Mouse (Mus musculus) kidney, adult 18-20 months (tissue): ENCODE measurements around the gene Fkbp4.

ENCODE experiments used
- DNase-seq: peaks from one replicate; pipeline ENCODE4 v3.0.0; 2021

The Fkbp4 gene

DNA sequence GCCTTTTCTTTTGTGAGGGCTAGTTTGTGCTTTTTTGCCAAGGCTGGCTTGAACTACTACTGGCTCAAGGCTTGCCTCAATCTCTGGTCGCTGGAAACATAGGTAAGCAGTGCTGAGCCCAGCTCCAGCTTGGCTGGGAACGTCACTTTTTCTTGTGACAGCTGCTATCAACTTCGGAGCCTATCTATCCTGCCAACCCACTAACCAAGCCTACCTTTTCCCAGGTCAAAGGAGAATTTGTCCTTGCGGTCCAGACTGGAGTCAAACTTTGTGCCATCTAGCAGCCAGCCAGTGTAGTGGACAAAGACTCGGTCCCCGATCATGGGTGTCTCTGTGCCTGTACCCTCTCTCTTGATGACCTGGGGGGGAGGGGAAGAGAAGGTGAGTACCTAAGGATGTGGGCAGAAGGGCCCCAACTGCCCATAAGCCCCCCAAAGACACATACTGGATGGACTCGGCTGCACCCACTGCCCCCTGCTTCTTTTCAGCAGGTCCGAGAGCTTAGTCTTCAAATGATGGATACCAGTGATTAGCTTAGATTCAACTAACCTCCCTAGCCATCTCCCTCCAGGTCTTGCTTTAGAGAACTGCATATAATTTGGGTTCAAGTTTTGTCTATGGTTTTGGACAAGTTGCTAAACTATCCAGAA lies 2.0 kb downstream of the Fkbp4 start:
- DNase-seq = no peak

DNA sequence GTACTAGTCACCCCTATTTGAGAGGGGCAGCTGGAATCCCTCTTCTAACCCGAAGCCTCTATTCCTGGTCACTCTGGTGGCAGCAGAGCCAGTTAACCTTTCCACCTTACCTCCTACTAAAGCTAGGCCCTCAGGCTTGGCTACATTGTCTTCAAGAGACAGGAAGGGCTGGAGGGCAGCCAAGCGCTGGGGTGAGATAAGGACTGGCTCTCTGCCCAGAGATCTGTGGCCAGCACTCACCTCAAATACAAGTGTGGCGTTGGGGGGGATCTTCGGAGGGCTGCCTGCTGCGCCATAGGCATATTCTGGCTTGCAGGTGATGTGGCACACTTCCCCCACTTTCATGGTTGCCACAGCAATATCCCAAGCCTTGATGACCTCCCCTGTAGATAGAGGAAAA lies 3.0 kb downstream of the Fkbp4 start:
- peak; percentile 84 for DNase-seq

DNA sequence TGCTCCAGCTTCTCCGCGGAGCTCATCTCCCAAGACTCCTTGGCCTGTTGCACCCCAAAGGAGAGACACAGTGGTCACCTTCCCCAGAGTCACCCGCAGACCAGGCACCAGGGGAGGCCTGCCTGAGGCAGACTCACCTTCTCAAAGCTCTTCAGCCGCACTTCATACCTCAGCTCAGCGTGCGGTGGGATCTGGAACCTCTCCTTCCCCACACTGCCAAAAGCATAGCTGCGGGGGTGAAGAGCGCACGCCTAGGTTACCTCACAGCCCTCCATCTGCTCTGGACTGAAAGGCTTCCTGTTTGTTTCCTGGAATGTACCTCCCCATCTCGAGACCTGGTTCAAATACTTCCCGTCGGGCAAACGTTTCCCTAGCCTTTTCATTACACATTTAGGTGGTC lies 4.9 kb downstream of the Fkbp4 start:
- DNase-seq = no peak

DNA sequence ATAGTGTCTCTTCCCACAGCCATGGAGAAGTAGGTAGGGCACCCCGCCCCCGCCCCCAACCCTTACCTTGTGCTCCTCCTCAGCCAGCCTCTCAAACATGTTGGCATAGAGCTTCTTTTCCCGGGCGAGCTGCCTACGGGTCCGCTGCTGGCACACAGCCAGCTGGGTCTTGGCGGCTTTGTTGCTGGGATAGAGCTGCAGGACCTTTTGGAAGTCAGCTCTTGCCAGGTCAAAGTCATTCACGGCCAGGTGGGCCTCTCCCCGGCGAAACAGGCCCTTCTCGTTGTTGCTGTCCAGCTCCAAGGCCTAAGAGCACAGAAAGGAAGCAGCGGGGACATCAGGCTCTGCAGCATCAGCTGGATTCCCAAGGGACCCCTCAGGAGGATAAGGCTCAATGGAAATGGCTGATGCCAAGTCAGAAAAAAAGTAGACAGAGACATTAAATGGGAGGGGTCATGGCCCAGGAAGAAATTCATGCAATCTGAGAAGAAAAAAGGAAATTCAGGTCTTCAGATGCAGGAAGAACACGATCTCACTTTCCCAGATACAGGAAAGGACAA lies 6.0 kb downstream of the Fkbp4 start:
- DNase-seq = no peak

DNA sequence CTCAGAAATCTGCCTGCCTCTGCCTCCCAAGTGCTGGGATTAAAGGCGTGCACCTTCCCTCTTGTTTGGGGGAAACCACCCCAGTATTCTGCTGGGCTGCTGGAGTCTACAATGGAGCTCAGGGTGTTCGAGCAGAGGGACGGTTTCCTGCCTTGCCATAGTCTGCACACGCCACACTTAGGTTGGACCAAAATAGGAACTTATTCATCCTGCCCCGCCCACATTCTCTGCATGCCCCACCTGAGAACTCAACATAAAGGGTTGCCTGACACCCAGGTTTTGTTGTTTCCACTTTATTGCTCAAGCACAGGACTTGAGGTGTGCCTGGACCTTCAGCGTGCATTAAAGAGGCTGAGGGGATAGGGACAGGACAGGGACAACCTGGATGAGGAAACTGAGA lies 8.7 kb downstream of the Fkbp4 start:
- no peak for DNase-seq

DNA sequence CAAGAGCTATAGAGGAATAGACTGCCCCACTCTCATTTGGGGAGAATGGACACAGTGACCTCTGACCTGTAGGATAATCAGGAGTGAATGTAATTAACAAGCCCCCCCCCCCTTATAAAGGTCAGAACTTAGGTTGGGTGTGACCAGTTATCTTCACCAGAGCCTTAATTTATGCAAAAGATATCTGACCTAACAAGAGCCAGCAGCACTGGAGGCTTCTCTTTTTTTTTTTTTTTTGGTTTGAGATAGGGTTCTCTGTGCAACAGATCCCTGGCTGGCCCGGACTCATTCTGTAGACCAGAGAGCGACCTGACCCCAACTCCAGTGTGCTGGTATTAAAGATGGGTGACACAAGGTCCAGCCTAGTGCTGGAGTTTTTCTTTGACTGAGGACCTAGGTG lies 9.2 kb downstream of the Fkbp4 start:
- no peak for DNase-seq

DNA sequence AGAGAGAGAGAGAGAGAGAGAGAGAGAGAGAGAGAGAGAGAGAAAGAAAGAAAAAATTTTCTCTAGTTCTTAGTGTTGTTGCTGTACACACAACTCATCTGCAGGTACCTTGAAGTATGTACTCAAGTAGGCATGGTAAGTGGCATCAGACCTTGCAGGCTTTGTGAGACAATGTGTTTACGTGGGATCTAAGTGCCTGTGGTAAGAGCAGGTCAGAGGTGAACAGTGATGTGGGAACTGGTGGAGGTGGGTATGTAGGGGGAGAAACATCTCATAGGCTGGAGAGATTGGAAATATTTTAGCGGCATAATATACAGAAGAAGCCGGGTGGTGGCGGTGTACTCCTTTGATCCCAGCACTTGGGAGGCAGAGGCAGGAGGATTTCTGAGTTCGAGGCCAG lies 10.9 kb downstream of the Fkbp4 start:
- no peak for DNase-seq

DNA sequence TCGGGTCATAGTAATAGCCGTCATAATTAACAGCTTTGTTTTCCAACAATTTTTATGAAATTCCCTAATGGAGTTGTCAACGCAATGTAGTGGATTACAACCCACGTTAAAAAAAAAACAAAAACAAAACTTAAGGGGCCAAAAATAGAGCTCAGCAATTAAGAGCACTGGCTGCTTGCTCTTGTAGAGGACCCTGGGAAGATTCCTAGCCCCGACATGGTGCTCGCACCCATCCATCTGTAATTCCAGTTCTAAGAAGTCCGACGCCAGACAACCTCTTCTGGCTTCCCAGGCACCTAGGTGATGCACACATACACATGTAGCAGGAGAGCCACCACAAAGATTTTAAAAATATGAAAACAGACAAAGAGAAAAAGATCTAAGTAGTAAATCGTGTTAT lies 13.4 kb downstream of the Fkbp4 start:
- DNase-seq = no peak

DNA sequence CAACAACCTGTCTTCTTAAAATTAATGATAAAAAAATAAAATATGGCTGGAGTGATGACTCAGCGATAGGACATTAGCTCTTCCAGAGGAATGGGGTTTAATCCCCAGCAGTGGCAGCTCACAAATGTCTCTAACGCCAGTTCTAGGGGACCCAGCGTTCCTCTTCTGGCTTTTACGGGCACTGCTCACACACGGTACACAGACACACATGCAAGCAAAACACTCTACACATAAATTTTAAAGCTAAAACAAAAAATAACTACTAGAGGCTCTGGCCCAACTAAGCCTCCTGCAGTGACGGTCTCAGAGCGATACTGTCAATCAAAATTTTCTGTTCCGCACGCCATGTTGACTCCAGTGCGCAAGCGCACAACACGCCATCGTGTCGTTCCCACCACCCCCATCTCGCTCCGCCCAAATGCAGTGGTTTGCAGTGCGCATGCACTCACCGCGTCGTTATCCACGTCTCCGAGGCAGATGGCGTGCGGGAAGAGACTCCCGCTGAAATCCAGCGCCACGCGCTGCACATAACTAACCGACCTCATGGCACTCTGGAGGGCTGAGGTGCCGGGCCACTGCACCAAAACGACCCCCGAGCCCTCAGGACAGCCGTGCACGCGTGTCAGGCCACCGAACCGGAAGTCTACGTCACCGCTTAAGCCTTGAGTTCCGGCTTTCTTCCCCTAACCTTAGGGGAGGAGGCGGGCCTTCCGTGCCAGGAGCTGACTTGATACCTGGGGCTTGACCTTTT lies 14.0 kb downstream of the Fkbp4 start, which contains the start of gene Itfg2:
Gene Itfg2 (minus strand): TSS at position 663 of the 751 bp plus-strand sequence.
- peak; percentile 98 for DNase-seq

DNA sequence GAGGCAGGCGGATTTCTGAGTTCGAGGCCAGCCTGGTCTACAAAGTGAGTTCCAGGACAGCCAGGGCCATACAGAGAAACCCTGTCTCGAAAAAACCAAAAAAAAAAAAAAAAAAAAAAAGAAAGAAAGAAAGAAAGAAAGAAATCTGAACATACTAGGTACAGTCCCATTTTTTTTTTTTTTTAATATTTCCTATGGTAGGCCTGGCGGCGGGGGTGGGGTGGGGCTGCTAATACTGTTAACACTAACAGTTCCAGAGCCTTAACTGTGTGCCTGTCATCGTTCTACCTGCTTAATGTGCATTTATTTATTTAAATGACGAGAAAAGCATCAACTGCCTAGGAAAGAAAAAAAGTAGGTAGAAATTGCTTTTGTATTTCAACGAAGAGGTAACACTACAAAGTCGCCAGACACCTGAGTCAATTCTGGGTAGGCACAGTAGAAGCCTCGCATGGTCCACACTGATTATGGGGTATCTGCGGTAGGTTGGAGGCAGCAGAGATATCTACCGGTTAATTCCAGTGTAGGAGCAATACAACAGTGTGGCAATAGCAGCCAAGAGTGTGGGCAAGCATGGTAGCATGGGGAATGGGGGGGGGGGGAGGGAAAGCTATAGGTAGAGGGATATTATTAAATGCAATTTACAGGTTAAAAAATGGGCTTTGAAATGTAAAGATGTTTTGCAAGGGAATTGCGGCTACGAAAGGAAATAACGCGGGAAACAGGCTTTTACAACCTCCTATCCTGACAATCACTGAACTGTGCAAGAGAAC lies 14.8 kb downstream of the Fkbp4 start:
- no peak for DNase-seq

DNA sequence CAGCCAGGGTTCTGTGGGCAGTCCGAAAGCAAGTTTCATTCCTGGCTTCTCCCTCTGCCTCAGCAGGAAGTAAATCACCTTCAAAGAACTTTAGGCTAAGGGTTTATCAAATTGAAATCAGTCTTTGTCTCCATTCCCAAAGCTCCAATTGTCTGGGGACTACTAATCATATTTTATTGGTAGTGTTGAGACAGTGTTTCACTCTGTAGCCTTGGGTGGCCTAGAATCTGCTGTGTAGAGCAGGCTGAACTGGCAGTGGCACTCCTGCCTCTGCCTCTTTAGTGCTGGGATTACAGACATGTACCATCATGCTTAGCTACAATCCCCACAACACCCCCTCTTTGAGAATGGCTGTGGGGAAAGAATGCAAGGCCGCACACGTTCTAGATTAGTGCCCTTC lies 17.0 kb downstream of the Fkbp4 start:
- DNase-seq = no peak

DNA sequence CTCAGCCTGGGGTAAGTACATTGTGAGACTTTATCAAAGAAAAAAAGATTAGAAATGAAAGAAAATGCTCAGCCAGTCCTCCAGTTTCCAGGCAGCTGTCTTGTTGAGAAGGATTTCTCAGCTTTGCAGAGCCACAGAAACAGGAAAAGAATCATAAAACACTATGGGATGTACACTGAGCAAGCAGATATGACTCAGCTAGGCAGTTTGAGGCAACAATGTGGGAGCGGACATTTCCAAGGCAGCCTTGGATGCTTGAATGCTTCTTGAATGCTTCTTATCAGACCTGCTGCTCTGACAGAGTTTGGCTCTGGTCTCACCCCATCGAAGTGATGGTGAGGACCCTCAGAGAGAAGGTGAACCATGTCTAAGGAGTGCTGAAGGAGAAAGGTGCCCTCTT lies 17.4 kb downstream of the Fkbp4 start:
- no peak for DNase-seq

DNA sequence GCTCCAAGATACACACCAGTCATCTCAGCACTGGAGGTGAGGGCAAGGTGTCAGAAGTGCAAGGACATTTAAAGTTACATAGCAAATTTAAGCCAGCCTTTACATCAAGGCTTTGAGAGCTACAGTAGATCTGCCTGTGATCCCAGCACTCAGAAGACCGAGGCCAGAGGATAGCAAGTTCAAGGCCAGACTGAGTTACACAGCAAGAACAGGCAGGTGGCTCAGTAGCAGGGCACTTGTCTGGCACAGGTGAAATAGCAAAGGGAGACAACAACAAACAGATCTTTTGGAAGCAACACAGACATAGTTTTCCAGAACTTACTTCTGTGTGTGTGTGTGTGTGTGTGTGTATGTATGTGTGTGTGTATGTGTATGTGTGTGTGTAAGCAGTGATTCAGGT lies 20.4 kb downstream of the Fkbp4 start:
- no peak for DNase-seq

DNA sequence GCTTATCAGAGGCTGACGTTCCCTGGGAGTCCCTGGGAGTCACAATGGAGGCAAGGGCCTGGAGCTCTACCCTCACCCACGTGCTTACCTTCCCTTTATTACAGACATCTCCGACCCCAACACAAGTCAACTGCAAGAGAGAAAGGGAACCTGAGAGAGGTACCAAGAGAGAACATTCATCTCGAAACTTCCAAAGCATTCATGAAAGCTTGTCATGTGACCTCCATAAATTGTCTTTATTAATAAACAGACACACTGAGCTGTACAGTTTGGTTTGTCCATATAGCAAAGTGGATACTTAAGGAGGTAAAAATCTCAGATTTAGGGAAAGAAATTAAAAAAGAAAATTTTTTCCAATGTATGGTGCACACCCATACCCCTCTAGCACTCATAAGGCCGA lies 22.3 kb downstream of the Fkbp4 start:
- no peak for DNase-seq

DNA sequence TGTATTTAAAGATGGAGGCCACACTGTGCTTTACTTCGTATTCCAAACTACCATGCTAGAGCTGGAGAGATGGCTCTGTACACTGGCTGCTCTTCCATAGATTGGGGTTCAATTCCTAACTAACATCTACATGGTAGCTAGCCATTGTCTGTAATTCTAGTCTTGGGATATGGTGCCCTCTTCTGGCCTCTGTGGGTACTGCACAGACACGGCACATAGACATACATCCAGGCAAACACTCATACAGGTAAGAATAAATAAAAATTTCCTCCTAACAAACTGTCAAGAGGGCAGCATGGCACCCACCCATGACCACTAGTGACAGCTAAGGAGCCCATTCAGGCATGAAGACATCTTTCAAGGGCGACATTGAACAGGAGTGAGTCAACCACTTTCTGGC lies 27.4 kb downstream of the Fkbp4 start:
- DNase-seq = peak; percentile 87

DNA sequence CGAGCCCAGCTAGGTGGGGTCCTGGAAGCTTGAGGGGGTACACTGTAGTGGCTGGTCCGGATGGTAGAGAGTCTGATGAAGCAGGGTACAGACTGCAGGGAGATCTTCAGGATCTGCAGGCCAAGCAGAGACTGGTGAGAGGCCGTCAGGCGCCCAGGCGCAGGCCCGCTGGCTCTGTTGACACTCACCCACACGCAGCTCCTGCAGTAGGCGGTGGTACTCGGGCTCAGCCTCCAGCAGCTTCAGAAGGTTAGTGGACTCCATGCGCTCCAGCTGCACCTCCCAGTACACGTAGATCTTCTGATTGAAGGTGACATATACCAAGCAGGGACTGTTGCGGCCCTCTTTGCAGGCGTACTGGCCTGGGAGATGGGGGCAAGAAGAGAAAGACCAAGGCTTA lies 28.2 kb downstream of the Fkbp4 start:
- DNase-seq = no peak

DNA sequence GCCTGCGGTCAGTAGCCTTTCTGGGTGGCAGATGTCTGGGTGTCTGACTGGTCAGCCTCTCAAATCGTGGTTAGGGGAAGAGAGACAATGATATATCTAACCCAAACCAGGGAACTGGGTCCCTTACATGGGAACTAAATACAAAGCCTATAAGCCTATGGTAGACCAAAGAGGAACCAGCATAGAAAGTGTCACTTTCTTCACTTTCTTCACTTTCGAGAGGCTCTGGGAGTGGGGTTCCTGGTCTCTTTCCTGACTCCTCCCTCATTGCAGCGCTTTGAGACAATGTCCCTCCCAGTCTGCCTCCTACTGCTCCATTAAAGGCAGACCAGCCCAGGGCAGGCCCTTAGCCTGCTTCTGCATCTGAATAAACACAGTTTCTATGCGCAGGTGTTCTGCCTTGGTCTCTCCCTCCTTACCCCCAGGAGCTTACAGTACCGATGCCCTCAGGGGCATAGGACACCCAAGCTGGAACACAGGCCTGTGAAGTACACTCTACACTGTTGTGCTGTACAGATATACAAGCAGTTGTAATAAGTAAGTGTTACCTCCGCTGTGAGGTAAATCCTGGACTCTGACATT lies 29.8 kb downstream of the Fkbp4 start:
- DNase-seq = no peak

DNA sequence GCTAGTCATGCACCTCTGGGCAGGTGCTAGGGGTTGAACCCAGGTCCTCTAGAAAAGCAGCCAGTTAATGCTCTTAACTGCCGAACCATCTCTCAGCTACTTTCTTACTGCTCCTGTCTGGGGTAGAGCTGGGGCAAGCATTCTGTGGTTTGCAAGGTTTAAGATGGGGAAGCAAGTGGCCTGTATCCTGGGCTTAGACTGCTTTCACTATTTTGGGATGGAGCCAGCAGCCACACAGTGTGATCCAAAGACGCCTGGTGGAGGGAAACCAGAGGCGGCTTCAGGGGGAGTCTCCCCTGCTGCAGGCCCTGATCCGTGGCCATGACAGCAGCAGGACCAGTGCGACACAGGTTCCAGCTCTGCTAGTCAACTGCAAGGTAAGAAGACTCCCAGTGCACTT lies 33.8 kb downstream of the Fkbp4 start:
- DNase-seq = no peak

DNA sequence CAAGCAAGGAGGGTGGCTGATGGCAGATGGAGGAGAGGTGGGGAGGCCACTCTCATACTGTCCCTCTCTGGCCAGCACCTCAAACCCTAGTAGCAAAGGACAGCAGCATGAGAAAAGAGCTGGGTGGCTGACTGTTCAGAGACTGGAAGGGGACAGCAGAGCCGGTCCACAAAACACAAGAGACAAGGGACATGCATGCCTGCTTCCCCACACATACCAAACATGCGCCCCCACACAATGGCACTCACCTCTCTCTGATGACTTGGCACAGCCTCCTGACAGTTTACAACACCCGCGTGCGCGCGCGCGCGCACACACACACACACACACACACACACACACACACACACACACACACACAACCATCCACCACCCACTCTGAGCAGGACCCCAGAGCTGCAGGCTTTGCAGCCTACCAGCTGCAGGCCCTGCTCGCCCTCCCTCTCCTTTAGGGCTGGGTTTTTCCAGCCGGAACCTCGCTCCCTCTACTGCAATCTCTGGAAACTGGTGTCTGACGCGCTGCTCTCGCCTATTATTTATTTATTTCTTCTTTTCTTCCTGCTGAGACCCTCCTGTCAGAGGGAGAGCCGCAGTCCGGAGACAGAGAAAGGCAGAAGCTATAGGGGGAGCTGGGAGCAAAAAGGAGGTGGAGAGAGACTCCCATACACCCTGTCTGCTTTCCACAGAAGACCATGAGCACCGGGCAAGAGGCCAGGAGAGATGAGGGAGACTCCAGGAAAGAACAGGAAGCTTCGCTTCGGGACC lies 38.9 kb downstream of the Fkbp4 start:
- DNase-seq = peak; percentile 45

DNA sequence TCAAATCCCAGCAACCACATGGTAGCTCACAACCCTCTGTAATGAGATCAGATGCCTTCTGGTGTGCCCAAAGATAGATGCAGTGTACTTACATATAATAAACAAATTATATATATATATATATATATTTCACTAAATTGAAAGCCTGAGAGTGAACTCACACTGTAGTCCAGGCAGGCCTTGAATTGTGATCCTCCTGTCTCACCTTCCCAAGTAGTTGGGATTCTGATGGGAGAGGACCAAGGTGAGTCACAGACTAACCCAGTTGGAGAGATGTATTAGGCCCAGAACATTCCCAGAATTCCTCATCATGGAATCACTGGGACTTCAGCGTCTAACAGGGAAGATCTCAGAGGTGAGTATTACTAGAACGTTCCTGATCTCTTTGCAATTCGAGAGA lies 39.5 kb downstream of the Fkbp4 start, which contains the start of gene Nrip2:
Gene Nrip2 (plus strand): TSS at position 301 of the 400 bp plus-strand sequence.
- DNase-seq = no peak

DNA sequence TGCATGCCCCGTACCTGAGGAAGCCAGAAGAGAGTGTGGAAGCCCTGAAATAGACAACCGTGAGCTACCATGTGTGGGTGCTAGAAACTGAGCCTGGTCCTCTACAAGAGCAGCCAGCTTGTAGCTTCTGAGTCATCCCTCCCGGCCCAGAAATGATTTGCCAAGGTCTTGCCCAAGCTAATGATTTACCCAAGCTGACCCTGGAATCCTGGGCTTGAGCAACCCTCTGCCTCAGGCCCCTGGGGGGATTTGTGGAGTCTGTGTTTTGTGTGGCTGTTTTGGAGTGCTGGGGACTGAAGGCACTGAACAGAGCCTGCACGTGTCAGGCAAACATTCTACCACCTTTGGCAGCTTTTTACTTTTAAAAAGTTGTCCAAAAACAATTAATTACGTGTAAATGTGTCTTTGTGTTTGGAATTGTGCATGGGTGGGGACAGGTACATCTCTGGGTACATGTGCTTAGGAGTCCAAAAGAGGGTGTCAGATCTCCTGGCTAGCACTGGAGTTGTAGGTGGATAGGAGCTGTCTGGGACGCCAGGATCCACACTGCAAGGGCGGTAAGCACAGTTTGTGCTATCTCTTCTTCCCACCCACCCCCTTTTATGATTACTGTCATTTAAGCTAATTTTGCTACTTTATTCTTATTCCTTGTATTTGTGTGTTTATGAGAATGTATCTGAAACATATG lies 40.8 kb downstream of the Fkbp4 start:
- DNase-seq = peak; percentile 64

DNA sequence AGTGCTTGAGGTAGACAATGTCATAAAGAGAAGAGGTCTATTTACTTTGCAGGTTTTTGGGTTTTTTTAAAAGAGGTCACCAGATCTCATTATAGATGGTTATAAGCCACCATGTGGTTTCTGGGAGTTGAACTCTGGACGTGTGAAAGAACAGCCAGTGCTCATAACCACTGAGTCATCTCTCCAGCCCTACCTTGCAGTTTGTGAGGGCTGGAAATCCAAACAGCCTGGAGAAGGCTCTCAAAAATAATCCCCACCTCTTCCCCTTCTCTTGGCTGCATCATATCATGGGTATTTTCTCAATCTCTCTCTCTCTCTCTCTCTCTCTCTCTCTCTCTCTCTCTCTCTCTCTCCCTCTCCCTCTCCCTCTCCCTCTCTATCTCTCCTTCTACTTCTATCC lies 47.8 kb downstream of the Fkbp4 start:
- no peak for DNase-seq
